Mouse (Mus musculus) liver, embryonic 14 days (tissue): ENCODE measurements around the gene Eif2b3. TPM values are rescaled to one million over a fixed set of nuclear protein-coding genes. Genes with fewer than 3 reads are reported as not detected.

Experiments used
- polyA plus RNA-seq: library from polyadenylated mRNA; depleted of rRNA; stranded (reverse); fragments of >200 nt; gene quantifications from 2 replicates; pipeline ENCODE4 v1.2.3, GENCODE M21; 2012; rRNA removed

The Eif2b3 gene
- polyA plus RNA-seq = 17.6 and 18.6 TPM in 2 replicates

DNA sequence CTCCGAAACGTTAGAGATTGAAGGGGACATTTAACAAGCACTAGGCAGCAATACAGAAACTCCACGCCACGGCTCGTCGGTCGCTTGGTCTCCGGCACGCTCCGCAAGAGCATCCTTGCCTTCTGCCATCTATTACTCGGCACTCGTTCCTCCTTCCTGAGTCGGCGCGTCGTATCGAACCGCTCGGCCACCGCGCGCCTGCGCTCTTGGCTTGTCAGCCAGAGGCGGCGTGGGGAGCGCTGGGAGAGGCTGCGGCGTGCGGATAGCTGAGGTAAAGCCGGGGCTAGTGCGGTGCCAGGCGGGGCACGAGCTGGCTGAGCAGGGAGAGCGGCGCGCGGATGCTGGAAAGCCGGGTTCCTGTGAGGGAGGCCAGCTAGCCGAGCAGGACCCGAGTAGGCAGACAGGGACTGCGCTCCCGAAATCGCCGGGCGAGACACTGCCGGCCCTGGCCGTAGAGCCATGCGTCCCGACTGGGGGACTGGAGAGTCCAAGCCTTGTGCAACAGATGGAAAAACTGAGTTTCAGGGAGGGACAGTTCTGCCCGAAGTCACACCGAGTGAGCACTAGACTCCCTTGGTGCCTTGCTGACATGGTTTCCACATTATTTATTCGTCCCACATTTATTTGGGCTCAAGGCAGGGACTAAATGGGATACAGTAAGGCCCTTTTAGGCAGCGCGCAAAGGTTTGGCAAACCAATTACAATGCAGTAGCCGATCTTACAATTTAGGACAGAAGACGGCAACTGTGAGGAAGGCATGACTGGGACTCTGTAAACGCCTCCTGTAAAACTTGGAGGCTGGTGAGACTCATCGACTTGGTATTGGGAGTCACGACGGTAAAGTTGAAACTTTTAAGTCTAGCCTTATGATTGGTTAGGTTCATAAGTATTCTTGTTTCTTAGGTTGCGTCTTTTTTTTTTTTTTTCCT, at the start of gene Eif2b3:
Gene Eif2b3, plus strand, starts transcription at position 197 of the 929 bp plus-strand sequence.

DNA sequence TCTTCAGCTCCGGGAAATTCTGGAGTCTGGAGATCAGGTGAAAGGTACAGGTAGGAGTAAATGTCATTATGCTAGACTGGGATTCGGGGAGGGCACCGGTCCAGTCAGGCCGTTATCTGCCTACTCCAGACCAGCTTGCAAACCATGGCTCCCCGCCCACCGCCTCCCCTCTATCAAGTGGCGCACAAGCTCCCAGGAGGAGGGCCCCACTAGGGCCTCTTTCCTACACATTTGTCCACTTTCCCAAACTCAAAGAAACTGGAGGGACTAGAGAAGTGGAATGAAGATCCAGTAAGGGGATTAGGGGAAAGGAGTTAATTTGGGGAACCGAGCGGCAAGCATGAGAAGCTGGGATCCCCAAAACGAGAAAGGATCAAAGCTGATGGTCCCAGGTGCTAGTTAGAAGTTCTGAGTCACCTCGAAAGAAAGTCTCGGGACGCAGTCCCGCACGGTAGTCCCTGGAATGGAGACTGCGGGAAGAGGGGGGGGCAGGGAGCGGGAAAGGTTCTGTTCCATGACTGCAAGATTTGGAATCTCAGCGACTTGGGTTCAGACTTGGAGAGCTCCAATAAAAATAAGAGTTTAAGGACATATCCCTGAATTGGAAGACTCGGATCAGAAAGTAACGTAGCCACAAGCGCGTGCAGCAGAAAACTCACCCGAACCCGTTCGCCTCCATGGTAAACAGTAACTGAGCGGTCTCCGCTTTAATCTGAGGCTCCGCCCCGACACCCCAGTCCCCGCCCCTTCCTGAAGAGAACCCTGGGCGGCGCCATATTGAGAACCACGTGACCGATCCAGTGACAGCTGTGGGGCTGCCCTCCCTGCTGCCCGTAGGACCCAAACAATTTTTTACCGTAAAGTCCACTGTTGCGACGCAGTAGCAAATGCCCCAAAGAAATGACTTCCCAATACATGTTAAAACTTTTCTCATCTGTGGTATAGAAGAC, 25.3 kb upstream of the Eif2b3 start, which contains the start of gene Urod:
Gene Urod, minus strand, starts transcription at position 742 of the 950 bp plus-strand sequence.

DNA sequence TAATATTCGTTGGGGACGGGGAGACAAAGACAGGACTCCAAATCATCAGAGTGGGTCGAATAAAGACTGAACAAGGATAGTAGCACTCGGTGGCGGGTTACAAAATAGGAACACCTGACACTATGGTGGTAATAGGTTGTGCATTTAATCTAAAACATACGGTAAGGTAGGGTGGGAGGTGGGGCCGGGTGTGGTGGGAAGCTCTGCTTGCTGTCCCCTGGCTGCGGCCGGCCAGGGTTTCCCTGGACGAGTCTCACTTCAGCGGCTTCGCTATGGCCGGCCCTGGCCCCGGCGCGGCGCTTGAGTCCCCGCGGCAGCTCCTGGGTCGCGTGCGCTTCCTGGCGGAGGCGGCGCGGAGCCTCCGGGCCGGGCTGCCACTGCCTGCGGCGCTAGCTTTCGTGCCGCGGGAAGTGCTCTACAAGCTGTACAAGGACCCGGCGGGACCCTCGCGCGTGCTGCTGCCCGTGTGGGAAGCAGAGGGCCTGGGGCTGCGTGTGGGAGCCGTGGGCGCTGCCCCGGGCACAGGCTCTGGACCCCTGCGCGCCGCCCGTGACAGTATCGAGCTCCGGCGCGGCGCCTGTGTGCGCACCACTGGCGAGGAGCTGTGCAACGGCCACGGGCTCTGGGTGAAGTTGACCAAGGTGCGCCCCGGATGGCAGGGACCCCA, 23.9 kb upstream of the Eif2b3 start, which contains the start of gene Hectd3:
Gene Hectd3, plus strand, starts transcription at position 187 of the 667 bp plus-strand sequence.

DNA sequence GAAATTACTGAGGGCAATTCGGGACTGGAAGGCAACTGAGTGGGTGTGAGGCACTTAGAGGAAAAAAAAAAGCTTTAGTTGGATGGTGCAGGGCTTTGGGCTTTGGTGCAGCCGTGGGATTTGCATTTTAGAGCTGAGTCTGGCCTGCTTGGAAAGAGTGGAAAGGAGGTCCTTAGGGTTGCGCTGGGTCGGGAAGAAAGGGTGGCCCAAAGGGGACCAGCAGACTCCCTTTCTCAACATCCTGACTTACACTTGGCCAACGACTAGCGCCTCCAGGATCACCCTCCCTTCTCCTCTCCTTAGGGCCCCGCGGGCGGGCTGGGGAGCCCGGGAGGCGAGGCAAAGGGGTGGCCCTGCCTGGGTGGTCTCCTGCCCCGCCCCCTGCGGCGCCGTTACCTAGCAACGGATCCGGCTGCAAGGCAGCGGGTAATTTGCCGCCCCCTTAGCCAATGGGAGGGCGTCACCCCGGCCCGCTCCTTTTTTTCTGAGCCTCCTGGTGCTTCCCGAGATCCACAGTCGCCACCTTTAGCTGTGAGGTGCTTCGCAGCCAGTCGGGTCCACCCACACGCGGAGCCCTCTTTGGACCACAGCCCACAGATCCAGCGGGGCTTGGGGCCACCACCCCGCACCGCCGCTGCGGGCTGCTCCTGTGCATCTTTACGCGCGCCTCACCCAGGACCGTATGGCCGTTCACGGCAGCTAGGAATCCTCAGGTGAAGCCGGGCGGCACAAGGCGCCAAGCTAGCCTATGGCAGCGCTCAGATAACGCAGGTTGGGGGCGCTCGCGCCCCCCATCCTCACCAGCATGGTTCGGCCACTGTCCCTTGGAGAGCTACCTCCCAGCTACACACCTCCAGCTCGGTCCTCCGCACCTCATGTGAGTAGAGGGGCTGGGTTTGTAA, 76.6 kb downstream of the Eif2b3 start, which contains the start of gene Ptch2:
Gene Ptch2, plus strand, starts transcription at position 525 of the 902 bp plus-strand sequence.

DNA sequence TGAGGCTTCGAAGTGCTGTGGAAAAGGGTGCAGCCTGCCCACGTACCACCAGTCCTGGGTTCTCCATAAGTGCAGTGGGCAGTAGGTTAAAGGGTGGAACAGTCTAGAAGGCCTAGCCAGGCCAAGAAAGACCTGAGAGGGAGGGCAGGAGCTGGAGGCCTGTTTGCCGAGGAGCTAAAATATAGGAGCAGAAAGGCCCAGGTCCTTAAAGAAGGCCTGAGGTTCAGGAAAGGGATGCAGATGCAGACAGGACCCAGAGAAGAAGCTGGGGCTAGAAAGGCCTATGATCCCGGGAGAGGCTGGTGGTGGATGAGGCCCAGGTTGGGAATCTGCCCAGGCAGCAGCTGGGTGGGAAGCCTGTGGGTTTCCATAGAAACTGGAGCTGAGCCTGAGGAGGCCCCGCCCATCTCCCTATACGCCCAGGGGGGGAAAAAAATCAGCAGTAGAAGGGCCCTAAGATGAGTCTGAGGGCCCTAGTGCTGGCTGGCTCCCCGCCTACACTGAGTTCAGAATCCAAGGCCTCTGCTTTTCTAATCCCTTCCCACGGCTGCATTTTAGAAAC, 106.2 kb downstream of the Eif2b3 start, which contains the start of gene Btbd19:
Gene Btbd19, minus strand, starts transcription at position 378 of the 562 bp plus-strand sequence.

DNA sequence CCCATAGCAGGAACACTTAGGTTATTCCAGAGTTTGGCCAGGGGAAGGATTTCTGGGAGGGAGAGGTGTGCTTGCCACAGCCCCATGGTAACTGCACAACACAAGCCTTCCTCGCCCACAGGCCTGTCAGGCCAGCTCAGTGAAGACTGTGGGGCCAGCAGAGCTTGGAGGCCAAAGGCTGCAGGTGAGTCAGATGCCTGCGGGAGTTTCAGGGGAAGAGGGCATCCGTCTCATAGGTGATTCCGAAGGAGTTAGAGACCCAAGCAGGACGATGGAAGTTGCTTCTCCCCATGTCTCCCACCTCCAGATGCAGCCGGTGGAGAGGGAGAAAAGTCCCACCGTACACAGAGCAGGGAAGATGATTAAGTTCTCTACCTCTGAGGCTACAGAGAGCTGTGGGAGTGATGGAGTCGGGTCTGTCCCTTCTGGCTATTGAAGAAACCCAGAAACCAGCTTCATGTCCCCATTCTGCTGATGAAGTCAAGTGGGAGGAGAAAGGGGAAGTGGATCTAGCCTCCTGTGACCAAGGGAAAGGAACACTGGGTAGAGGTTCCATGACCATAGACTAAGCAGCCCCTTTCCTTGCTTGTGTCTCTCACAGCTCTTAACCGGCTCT, 107.6 kb downstream of the Eif2b3 start, which contains the start of gene Tctex1d4:
Gene Tctex1d4, plus strand, starts transcription at position 120 of the 616 bp plus-strand sequence.

DNA sequence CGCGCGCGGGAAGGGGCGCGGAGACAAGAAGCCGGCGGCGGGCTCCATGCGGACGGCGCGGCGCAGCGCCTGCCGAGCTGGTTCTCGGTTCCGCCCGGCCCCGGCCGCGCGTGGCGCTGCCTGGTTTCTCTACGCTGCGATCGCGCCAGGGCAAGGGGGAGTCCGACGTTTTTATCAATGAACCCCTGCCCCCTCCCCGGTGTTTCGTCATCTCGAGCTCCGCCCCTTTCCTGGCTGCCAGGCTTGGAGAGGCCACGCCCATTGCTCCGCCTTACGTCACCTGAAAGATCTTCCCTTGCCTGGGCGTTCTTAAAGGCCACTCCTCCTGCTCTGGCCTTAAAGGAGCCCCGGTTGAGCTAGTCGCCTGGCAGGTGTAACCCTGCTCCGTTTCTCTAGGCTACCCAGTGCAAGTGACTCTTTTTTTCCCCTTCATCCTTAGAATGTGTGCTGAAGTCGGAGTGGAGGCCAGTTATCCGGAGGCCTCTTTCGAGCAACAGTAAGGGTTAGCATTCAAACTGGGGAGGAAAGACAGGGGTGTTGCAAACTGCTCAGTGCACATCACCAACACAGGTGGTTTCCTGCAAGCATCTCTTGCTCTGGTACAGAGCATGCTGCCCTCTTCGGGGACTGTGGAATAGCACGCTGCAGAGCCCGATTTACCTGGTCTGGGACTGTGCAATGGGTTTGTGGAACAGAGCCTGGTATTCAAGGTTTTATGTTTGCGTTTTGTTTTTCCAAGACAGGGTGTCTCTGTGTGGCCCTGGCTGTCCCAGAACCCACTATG, 114.8 kb downstream of the Eif2b3 start, which contains the start of gene Plk3:
Gene Plk3, minus strand, starts transcription at position 147 of the 784 bp plus-strand sequence.

Other genes starting within 250 kb of the Eif2b3 start
- 13.7 and 15.7 TPM in 2 replicates for gene Toe1, start 211.8 kb upstream of the Eif2b3 start, polyA plus RNA-seq
- 3.1 and 3.7 TPM in 2 replicates for gene Mutyh, start 211.7 kb upstream of the Eif2b3 start, polyA plus RNA-seq
- gene Hpdl, start 197.7 kb upstream of the Eif2b3 start, polyA plus RNA-seq = 0.15 and 0.16 TPM in 2 replicates
- 0.03 TPM in 2 replicates for gene Zswim5, start 142.0 kb upstream of the Eif2b3 start, polyA plus RNA-seq
- 397 and 450 TPM in 2 replicates for gene Urod, start 25.0 kb upstream of the Eif2b3 start, polyA plus RNA-seq
- 8.5 and 9.4 TPM in 2 replicates for gene Hectd3, start 24.1 kb upstream of the Eif2b3 start, polyA plus RNA-seq
- gene Ptch2, start 76.7 kb downstream of the Eif2b3 start, polyA plus RNA-seq = 0.60 and 0.64 TPM in 2 replicates
- gene Btbd19, start 106.3 kb downstream of the Eif2b3 start, polyA plus RNA-seq = 3.0 and 3.3 TPM in 2 replicates
- gene Tctex1d4, start 107.4 kb downstream of the Eif2b3 start, polyA plus RNA-seq = 0.06 TPM in 2 replicates
- 1.8 and 1.9 TPM in 2 replicates for gene Plk3, start 114.6 kb downstream of the Eif2b3 start, polyA plus RNA-seq
- gene Rps8, start 136.8 kb downstream of the Eif2b3 start, polyA plus RNA-seq = 973 and 1,046 TPM in 2 replicates
- 18.9 and 21.5 TPM in 2 replicates for gene Kif2c, start 163.2 kb downstream of the Eif2b3 start, polyA plus RNA-seq
- gene Tmem53, start 232.5 kb downstream of the Eif2b3 start, polyA plus RNA-seq = 2.6 TPM in 2 replicates
- gene Armh1, start 232.7 kb downstream of the Eif2b3 start, polyA plus RNA-seq = 0.02 TPM in 2 replicates